ENCODE assay signal across 14 mouse cellular contexts in genomic region chr10:108743759-108744158, GRCm38 (mm10). TPM values are rescaled to one million over a fixed set of nuclear protein-coding genes. Genes with fewer than 3 reads are reported as not detected.
"Had no signal": no experiment of that assay in that cellular context is flagged by ENCODE, and none has a peak within 500 bp of the region (broad histone marks: within the 10 kb centered on the region; RNA-seq: fewer than 3 reads in every experiment).

No protein-coding gene starts in this region.

- ATAC-seq: liver, postnatal 0 days; lung, postnatal 0 days; midbrain, embryonic 13.5 days; midbrain, embryonic 15.5 days had no signal

- DNase-seq: liver, postnatal 0 days; lung, adult 2 months; lung, postnatal 14 days; lung, postnatal 36 days; right cerebral cortex, postnatal 14 days; thymus, adult 18-20 months; thymus, postnatal 14 days; thymus, postnatal 36 days had no signal

RNA-seq across cellular contexts. Expression of gene Gm5136, which starts 43.8 kb away (rescaled TPM):
- total RNA-seq: megakaryocyte progenitor cell, adult 5-6 weeks; monocyte, adult 5-6 weeks; neutrophil, adult 5-6 weeks had no signal
